Mouse (Mus musculus) kidney, embryonic 15.5 days (tissue): ENCODE results near the gene Vtcn1. TPM values are rescaled to one million over a fixed set of nuclear protein-coding genes. Genes with fewer than 3 reads are reported as not detected.
"Not testable (repeated sequence)": the region's sequence is repeated elsewhere in the genome, so short reads cannot be mapped to it uniquely, and the experiment has no call there.

Experiments
- ATAC-seq: fragments of 200-750 bp; cut with Nextera tagmentation; replicated peaks from 2 replicates; pipeline ENCODE4 v1.8.0; 2017; ENCODE audit warnings: moderate TSS enrichment; ENCODE audit not compliant: low FRiP score
- H3K27ac ChIP-seq: fragments of 300-500 bp; sonication (generic); 2 replicates; pipeline ENCODE4 v1.5.1; 2015; ENCODE audit warnings: mild to moderate bottlenecking, inconsistent platforms
- H3K27me3 ChIP-seq: fragments of 300-500 bp; sonication (generic); 2 replicates; pipeline ENCODE4 v1.6.1; 2015; ENCODE audit warnings: inconsistent platforms
- H3K36me3 ChIP-seq: fragments of 300-500 bp; sonication (generic); 2 replicates; pipeline ENCODE4 v1.6.1; 2015; ENCODE audit warnings: inconsistent platforms
- H3K4me1 ChIP-seq: fragments of 300-500 bp; sonication (generic); 2 replicates; pipeline ENCODE4 v1.6.1; 2015; ENCODE audit warnings: inconsistent platforms
- H3K4me2 ChIP-seq: fragments of 300-500 bp; sonication (generic); 2 replicates; pipeline ENCODE4 v1.6.1; 2015; ENCODE audit warnings: moderate library complexity, mild to moderate bottlenecking, inconsistent platforms
- H3K4me3 ChIP-seq: fragments of 300-500 bp; sonication (generic); replicated peaks from 2 replicates; pipeline ENCODE4 v1.5.1; 2015; ENCODE audit warnings: mild to moderate bottlenecking, inconsistent platforms
- H3K9ac ChIP-seq: fragments of 300-500 bp; sonication (generic); 2 replicates; pipeline ENCODE4 v1.6.1; 2015; ENCODE audit warnings: mild to moderate bottlenecking, inconsistent platforms
- H3K9me3 ChIP-seq: fragments of 300-500 bp; sonication (generic); replicated peaks from 2 replicates; pipeline ENCODE4 v1.6.1; 2016; ENCODE audit warnings: inconsistent platforms
- WGBS: fragments of 180-500 bp; shearing (Covaris S2); methylation state at CpG from one replicate; pipeline ENCODE4 v1.1.7; 2015; ENCODE audit warnings: mixed read lengths; 5-methylcytosine and 5-hydroxymethylcytosine counted together
- polyA plus RNA-seq: library from polyadenylated mRNA; unstranded; fragments of >200 nt; fragmentation: Nextera tagmentation; extraction: Ambion mirVana; gene quantifications from 2 replicates; pipeline ENCODE4 v1.2.1, GENCODE M21; 2015

The Vtcn1 gene
- polyA plus RNA-seq, 1 experiment from 2014 or later, result 0.25 TPM

- Histone ChIP-seq H3K27me3 (no peaks in the 10 kb centered on the region), H3K27ac (no peak overlapping the region), H3K9ac (no peak overlapping the region), H3K36me3 (no peaks in the 10 kb centered on the region), H3K4me1 (peaks cover 6% of the 10 kb centered on the region; the same call in 1 of the 2 replicates), H3K4me2 (no peak overlapping the region), H3K9me3 (no peaks in the 10 kb centered on the region), H3K4me3 (no peak overlapping the region)
- 14% methylated on average over 2 of the region's 2 CpGs for WGBS
- ATAC-seq, result 0 out of 2 replicates have a peak, but pooled peaks have one; percentile 36
These were observed 14.8 kb upstream of the Vtcn1 start for GRCm38 (mm10) chr3:100810461-100810860.

GRCm38 (mm10) chr3:100811836-100812235, 13.4 kb upstream of the Vtcn1 start:
- Histone ChIP-seq H3K9me3 (no peaks in the 10 kb centered on the region), H3K27me3 (no peaks in the 10 kb centered on the region), H3K4me3 (no peak overlapping the region), H3K9ac (no peak overlapping the region), H3K4me1 (peaks cover 6% of the 10 kb centered on the region; the same call in 1 of the 2 replicates), H3K27ac (no peak overlapping the region), H3K36me3 (no peaks in the 10 kb centered on the region), H3K4me2 (no peak overlapping the region)
- 84% methylated on average over 2 of the region's 2 CpGs for WGBS
- ATAC-seq, result no peak

- H3K4me1 ChIP-seq, H3K4me2 ChIP-seq, H3K4me3 ChIP-seq, H3K9me3 ChIP-seq, ATAC-seq, H3K27ac ChIP-seq, H3K9ac ChIP-seq, H3K36me3 ChIP-seq, H3K27me3 ChIP-seq: not testable (repeated sequence)
- 50% methylated on average over 1 of the region's 1 CpGs for WGBS
These were observed 9.8 kb upstream of the Vtcn1 start for GRCm38 (mm10) chr3:100815490-100815889.

GRCm38 (mm10) chr3:100818709-100819108, 6.5 kb upstream of the Vtcn1 start:
- Histone ChIP-seq H3K27ac (no peak overlapping the region), H3K4me3 (no peak overlapping the region), H3K9me3 (no peaks in the 10 kb centered on the region), H3K27me3 (peaks cover 6% of the 10 kb centered on the region; the same call in 1 of the 2 replicates), H3K4me1 (peaks cover 12% of the 10 kb centered on the region), H3K4me2 (no peak overlapping the region), H3K36me3 (no peaks in the 10 kb centered on the region), H3K9ac (no peak overlapping the region)
- no peak for ATAC-seq
- WGBS, result 69% methylated on average over 4 of the region's 4 CpGs

GRCm38 (mm10) chr3:100819571-100819970, 5.7 kb upstream of the Vtcn1 start:
- WGBS, result 96% methylated on average over 5 of the region's 5 CpGs
- no peak for ATAC-seq
- Histone ChIP-seq H3K36me3 (no peaks in the 10 kb centered on the region), H3K9ac (no peak overlapping the region), H3K27me3 (peaks cover 9% of the 10 kb centered on the region; the same call in 1 of the 2 replicates), H3K4me2 (no peak overlapping the region), H3K27ac (no peak overlapping the region), H3K4me3 (no peak overlapping the region), H3K4me1 (peaks cover 12% of the 10 kb centered on the region), H3K9me3 (no peaks in the 10 kb centered on the region)

- no peaks in the 10 kb centered on the region for H3K9me3 ChIP-seq
- H3K36me3 ChIP-seq, result no peaks in the 10 kb centered on the region
- H3K27ac ChIP-seq, result peak overlapping the region; percentile 77
- peaks cover 23% of the 10 kb centered on the region for H3K4me1 ChIP-seq
- peak; percentile 87 for ATAC-seq
- WGBS, result 32% methylated on average over 2 of the region's 2 CpGs
- peaks cover 9% of the 10 kb centered on the region; the same call in 1 of the 2 replicates for H3K27me3 ChIP-seq
- 0 out of 2 replicates have a peak overlapping the region, but pooled peaks have one; percentile 15 for H3K4me2 ChIP-seq
- no peak overlapping the region for H3K4me3 ChIP-seq
- H3K9ac ChIP-seq, result no peak overlapping the region
These were observed 4.4 kb upstream of the Vtcn1 start for GRCm38 (mm10) chr3:100820852-100821251.

GRCm38 (mm10) chr3:100821276-100821675, 4.0 kb upstream of the Vtcn1 start:
- Histone ChIP-seq H3K27ac (peak overlapping the region; percentile 77), H3K36me3 (no peaks in the 10 kb centered on the region), H3K4me1 (peaks cover 23% of the 10 kb centered on the region), H3K9ac (no peak overlapping the region), H3K4me3 (no peak overlapping the region), H3K27me3 (peaks cover 9% of the 10 kb centered on the region; the same call in 1 of the 2 replicates), H3K9me3 (no peaks in the 10 kb centered on the region), H3K4me2 (0 out of 2 replicates have a peak overlapping the region, but pooled peaks have one; percentile 15)
- peak; percentile 77 for ATAC-seq
- 45% methylated on average over 2 of the region's 2 CpGs for WGBS

- WGBS, result 80% methylated on average over 3 of the region's 3 CpGs
- Histone ChIP-seq H3K9me3 (no peaks in the 10 kb centered on the region), H3K4me3 (no peak overlapping the region)
These were observed 18.5 kb downstream of the Vtcn1 start for GRCm38 (mm10) chr3:100843784-100844183.

GRCm38 (mm10) chr3:100844366-100844765, 19.1 kb downstream of the Vtcn1 start:
- H3K36me3 ChIP-seq, result no peaks in the 10 kb centered on the region
- no peaks in the 10 kb centered on the region for H3K27me3 ChIP-seq
- H3K4me2 ChIP-seq, result no peak overlapping the region
- H3K4me3 ChIP-seq, result no peak overlapping the region
- ATAC-seq, result no peak
- H3K9ac ChIP-seq, result no peak overlapping the region
- 64% methylated on average over 5 of the region's 5 CpGs for WGBS
- no peaks in the 10 kb centered on the region for H3K4me1 ChIP-seq
- no peaks in the 10 kb centered on the region for H3K9me3 ChIP-seq
- no peak overlapping the region for H3K27ac ChIP-seq

More at GRCm38 (mm10) chr3:100843784-100844183, 18.5 kb downstream of the Vtcn1 start:
- Histone ChIP-seq H3K4me2 (no peak overlapping the region), H3K27me3 (no peaks in the 10 kb centered on the region), H3K9ac (no peak overlapping the region), H3K36me3 (no peaks in the 10 kb centered on the region), H3K4me1 (no peaks in the 10 kb centered on the region), H3K27ac (no peak overlapping the region)
- no peak for ATAC-seq

- ATAC-seq, result no peak
- 82% methylated on average over 7 of the region's 7 CpGs for WGBS
- no peak overlapping the region for H3K27ac ChIP-seq
- no peak overlapping the region for H3K9ac ChIP-seq
- no peak overlapping the region for H3K4me3 ChIP-seq
- no peak overlapping the region for H3K4me2 ChIP-seq
- no peaks in the 10 kb centered on the region for H3K4me1 ChIP-seq
- H3K36me3 ChIP-seq, result no peaks in the 10 kb centered on the region
- no peaks in the 10 kb centered on the region for H3K27me3 ChIP-seq
- H3K9me3 ChIP-seq, result no peaks in the 10 kb centered on the region
These were observed 23.1 kb downstream of the Vtcn1 start for GRCm38 (mm10) chr3:100848348-100848747.

GRCm38 (mm10) chr3:100850468-100850867, 25.2 kb downstream of the Vtcn1 start:
- 79% methylated on average over 6 of the region's 6 CpGs for WGBS
- H3K9ac ChIP-seq, result no peak overlapping the region
- H3K9me3 ChIP-seq, result no peaks in the 10 kb centered on the region
- no peak overlapping the region for H3K4me3 ChIP-seq
- no peaks in the 10 kb centered on the region for H3K36me3 ChIP-seq
- H3K4me1 ChIP-seq, result 0 out of 2 replicates have a peak, but pooled peaks cover 2% of the 10 kb centered on the region
- no peaks in the 10 kb centered on the region for H3K27me3 ChIP-seq
- H3K27ac ChIP-seq, result no peak overlapping the region
- H3K4me2 ChIP-seq, result no peak overlapping the region
- ATAC-seq, result no peak

- peak overlapping the region; percentile 67; the same call in 1 of the 2 replicates for H3K27ac ChIP-seq
- no peak overlapping the region for H3K4me2 ChIP-seq
- WGBS, result 56% methylated on average over 9 of the region's 9 CpGs
These were observed 31.0 kb downstream of the Vtcn1 start for GRCm38 (mm10) chr3:100856050-100856815.

More at GRCm38 (mm10) chr3:100856050-100856815, 31.0 kb downstream of the Vtcn1 start:
- no peaks in the 10 kb centered on the region for H3K27me3 ChIP-seq
- H3K36me3 ChIP-seq, result no peaks in the 10 kb centered on the region
- ATAC-seq, result peak; percentile 70
- peaks cover 16% of the 10 kb centered on the region for H3K4me1 ChIP-seq
- H3K9ac ChIP-seq, result no peak overlapping the region
- H3K4me3 ChIP-seq, result no peak overlapping the region
- H3K9me3 ChIP-seq, result no peaks in the 10 kb centered on the region
